Mouse (Mus musculus): ENCODE measurements around the gene 4930544D05Rik. TPM values are rescaled to one million over a fixed set of nuclear protein-coding genes. Genes with fewer than 3 reads are reported as not detected.

Gene 4930544D05Rik
- polyA plus RNA-seq, 1 experiment from 2014 or later, result not detected

GRCm38 (mm10) chr11:70606717-70607116 is 8.9 kb upstream of the 4930544D05Rik start:
- ATAC-seq (ENCODE audit: low FRiP score, low TSS enrichment), result no peak
- no peak overlapping the region for H3K4me3 ChIP-seq (ENCODE audit: low read depth, low read length)
- no peaks in the 10 kb centered on the region for H3K4me1 ChIP-seq (replicated peaks; ENCODE audit: control insufficient read depth, insufficient read depth)
- H3K9me3 ChIP-seq (ENCODE audit: control insufficient read depth, low read length), result no peaks in the 10 kb centered on the region
- no peaks in the 10 kb centered on the region for H3K27me3 ChIP-seq (ENCODE audit: control insufficient read depth, insufficient read depth, low read length)
- no peak overlapping the region for H3K9ac ChIP-seq (ENCODE audit: low read length)
- 68% methylated on average over 12 of the region's 12 CpGs for WGBS
- no peak overlapping the region for H3K4me2 ChIP-seq (replicated peaks; ENCODE audit: low read depth)
- peaks cover 38% of the 10 kb centered on the region for H3K36me3 ChIP-seq (ENCODE audit: control insufficient read depth, insufficient read depth, low read length)
- H3K27ac ChIP-seq (replicated peaks), result no peak overlapping the region
- no peak for TF ChIP-seq EP300 (optimal IDR thresholded peaks at IDR 0.05)
- TF ChIP-seq CTCF (IDR thresholded peaks at IDR 0.05; ENCODE audit: low read depth), result no peak
- no peak for DNase-seq (ENCODE audit: low spot score)

DNA sequence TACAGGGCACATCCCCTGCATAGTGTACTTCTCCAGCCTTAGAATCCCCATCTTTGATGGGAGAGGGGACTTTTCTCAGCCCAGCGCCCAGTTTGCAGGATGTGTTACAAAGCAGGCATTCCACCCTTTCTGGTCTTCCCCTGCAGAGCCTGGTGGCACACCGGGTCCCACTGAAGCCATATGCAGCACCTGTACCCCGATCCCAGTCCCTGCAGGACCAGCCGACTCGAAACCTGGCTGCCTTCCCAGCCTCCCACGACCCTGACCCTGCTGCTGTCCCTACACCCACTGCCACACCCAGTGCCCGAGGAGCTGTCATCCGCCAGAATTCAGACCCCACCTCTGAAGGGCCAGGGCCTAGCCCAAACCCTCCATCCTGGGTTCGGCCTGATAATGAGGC is 8.0 kb upstream of the 4930544D05Rik start:
- Histone ChIP-seq H3K9ac (ENCODE audit: low read length) (no peak overlapping the region), H3K4me3 (ENCODE audit: low read depth, low read length) (no peak overlapping the region), H3K4me2 (replicated peaks; ENCODE audit: low read depth) (no peak overlapping the region), H3K9me3 (ENCODE audit: control insufficient read depth, low read length) (no peaks in the 10 kb centered on the region), H3K4me1 (replicated peaks; ENCODE audit: control insufficient read depth, insufficient read depth) (no peaks in the 10 kb centered on the region), H3K27ac (replicated peaks) (no peak overlapping the region), H3K27me3 (ENCODE audit: control insufficient read depth, insufficient read depth, low read length) (no peaks in the 10 kb centered on the region), H3K36me3 (ENCODE audit: control insufficient read depth, insufficient read depth, low read length) (peaks cover 34% of the 10 kb centered on the region)
- ATAC-seq (ENCODE audit: low FRiP score, low TSS enrichment) (no peak), DNase-seq (ENCODE audit: low spot score) (no peak)
- WGBS, result 79% methylated on average over 9 of the region's 9 CpGs
- TF ChIP-seq EP300 (optimal IDR thresholded peaks at IDR 0.05) (no peak), CTCF (IDR thresholded peaks at IDR 0.05; ENCODE audit: low read depth) (no peak)

DNA sequence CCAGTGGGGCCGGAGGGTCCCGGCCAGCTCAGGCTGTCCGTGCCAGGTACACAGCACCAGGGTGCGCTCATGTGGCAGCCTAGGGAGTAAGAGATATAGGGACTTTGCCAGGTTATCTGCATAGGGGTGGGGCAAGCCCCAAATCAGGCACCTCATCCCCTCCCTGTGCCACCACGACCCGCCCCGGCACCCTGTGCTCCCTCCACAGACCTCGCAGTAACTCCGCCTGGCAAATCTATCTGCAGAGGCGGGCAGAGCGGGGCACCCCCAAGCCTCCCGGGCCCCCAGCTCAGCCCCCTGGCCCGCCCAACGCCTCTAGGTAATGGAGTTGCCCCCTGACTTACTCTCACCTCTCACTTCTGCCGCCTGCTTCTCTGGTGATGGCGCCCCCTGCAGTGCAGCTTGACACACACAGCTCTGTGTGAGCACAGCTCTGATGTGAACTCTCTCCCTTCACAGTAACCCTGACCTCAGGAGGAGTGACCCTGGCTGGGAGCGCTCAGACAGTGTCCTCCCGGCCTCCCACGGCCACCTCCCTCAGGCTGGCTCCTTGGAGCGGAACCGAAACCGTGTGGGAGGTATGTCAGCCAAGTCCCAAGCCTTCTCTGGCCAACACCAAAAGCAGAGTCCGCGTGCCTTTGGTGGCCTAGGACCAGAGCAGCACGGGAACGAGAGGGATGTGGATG is 7.1 kb upstream of the 4930544D05Rik start:
- TF ChIP-seq CTCF (IDR thresholded peaks at IDR 0.05; ENCODE audit: low read depth) (peak; percentile 64), EP300 (optimal IDR thresholded peaks at IDR 0.05) (no peak)
- 90% methylated on average over 25 of the region's 26 CpGs for WGBS
- Histone ChIP-seq H3K9ac (ENCODE audit: low read length) (no peak overlapping the region), H3K4me1 (replicated peaks; ENCODE audit: control insufficient read depth, insufficient read depth) (no peaks in the 10 kb centered on the region), H3K27me3 (ENCODE audit: control insufficient read depth, insufficient read depth, low read length) (no peaks in the 10 kb centered on the region), H3K36me3 (ENCODE audit: control insufficient read depth, insufficient read depth, low read length) (peaks cover 32% of the 10 kb centered on the region), H3K4me2 (replicated peaks; ENCODE audit: low read depth) (no peak overlapping the region), H3K9me3 (ENCODE audit: control insufficient read depth, low read length) (no peaks in the 10 kb centered on the region), H3K4me3 (ENCODE audit: low read depth, low read length) (no peak overlapping the region), H3K27ac (replicated peaks) (no peak overlapping the region)
- DNase-seq (ENCODE audit: low spot score) (peak; percentile 47), ATAC-seq (ENCODE audit: low FRiP score, low TSS enrichment) (no peak)

DNA sequence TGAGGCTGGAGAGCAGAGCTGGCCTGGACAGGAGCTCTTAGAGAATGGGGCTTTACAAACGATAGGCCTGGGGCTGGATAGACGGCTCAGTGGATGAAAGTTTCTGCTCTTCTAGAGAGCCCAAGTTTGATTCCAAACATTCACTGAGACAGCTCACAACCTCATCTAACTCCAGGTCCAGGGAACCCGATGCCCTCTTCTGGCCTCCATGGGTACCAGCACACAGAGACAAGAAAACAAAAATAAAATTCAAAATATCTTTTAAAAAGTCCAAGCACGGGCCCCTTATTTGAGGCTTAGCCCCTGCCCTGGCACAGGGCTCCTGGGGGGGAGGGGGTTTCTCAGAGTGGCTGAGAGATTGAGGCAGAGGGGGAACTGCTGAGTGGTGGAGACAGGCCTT is 4.9 kb upstream of the 4930544D05Rik start:
- ATAC-seq (ENCODE audit: low FRiP score, low TSS enrichment), result no peak
- no peaks in the 10 kb centered on the region for H3K9me3 ChIP-seq (ENCODE audit: control insufficient read depth, low read length)
- peaks cover 22% of the 10 kb centered on the region for H3K36me3 ChIP-seq (ENCODE audit: control insufficient read depth, insufficient read depth, low read length)
- no peak overlapping the region for H3K9ac ChIP-seq (ENCODE audit: low read length)
- H3K27ac ChIP-seq (replicated peaks), result no peak overlapping the region
- 84% methylated on average over 4 of the region's 4 CpGs for WGBS
- DNase-seq (ENCODE audit: low spot score), result no peak
- no peaks in the 10 kb centered on the region for H3K4me1 ChIP-seq (replicated peaks; ENCODE audit: control insufficient read depth, insufficient read depth)
- no peak overlapping the region for H3K4me2 ChIP-seq (replicated peaks; ENCODE audit: low read depth)
- H3K4me3 ChIP-seq (ENCODE audit: low read depth, low read length), result no peak overlapping the region
- TF ChIP-seq CTCF (IDR thresholded peaks at IDR 0.05; ENCODE audit: low read depth) (peak; percentile 53), EP300 (optimal IDR thresholded peaks at IDR 0.05) (no peak)
- H3K27me3 ChIP-seq (ENCODE audit: control insufficient read depth, insufficient read depth, low read length), result no peaks in the 10 kb centered on the region

GRCm38 (mm10) chr11:70612505-70612904 is 3.1 kb upstream of the 4930544D05Rik start:
- peaks cover 19% of the 10 kb centered on the region for H3K36me3 ChIP-seq (ENCODE audit: control insufficient read depth, insufficient read depth, low read length)
- ATAC-seq (ENCODE audit: low FRiP score, low TSS enrichment), result no peak
- no peaks in the 10 kb centered on the region for H3K4me1 ChIP-seq (replicated peaks; ENCODE audit: control insufficient read depth, insufficient read depth)
- H3K9ac ChIP-seq (ENCODE audit: low read length), result no peak overlapping the region
- H3K4me2 ChIP-seq (replicated peaks; ENCODE audit: low read depth), result no peak overlapping the region
- no peaks in the 10 kb centered on the region for H3K27me3 ChIP-seq (ENCODE audit: control insufficient read depth, insufficient read depth, low read length)
- no peak for DNase-seq (ENCODE audit: low spot score)
- no peak overlapping the region for H3K27ac ChIP-seq (replicated peaks)
- no peak overlapping the region for H3K4me3 ChIP-seq (ENCODE audit: low read depth, low read length)
- 73% methylated on average over 7 of the region's 7 CpGs for WGBS
- TF ChIP-seq CTCF (IDR thresholded peaks at IDR 0.05; ENCODE audit: low read depth), result peak; percentile 53
- TF ChIP-seq EP300 (optimal IDR thresholded peaks at IDR 0.05), result no peak
- no peaks in the 10 kb centered on the region for H3K9me3 ChIP-seq (ENCODE audit: control insufficient read depth, low read length)

DNA sequence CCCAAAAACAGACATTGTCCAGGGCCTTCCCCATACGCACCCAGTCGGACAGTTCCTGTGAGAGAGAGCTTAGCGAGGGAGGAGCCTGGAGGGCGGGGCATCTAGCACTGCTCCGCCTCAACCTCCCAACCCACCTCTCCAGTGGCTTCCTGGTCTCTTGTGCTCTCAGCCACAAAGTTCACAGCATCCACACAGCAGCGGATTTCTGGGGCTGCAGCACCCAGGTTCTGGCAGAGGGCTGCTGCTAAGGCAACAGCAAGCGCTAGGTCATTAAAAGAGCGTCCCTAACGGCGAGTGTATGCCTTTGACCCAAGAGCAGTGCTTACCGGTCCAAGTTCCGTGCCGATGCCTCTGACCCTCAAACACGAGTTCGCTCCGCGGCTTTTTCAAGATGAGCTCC is 574 bp upstream of the 4930544D05Rik start:
- peak overlapping the region; percentile 72 for H3K4me2 ChIP-seq (replicated peaks; ENCODE audit: low read depth)
- H3K36me3 ChIP-seq (ENCODE audit: control insufficient read depth, insufficient read depth, low read length), result peaks cover 3% of the 10 kb centered on the region
- TF ChIP-seq EP300 (optimal IDR thresholded peaks at IDR 0.05) (no peak), CTCF (IDR thresholded peaks at IDR 0.05; ENCODE audit: low read depth) (peak; percentile 31; the same call in 1 of the 2 replicates)
- no peaks in the 10 kb centered on the region for H3K27me3 ChIP-seq (ENCODE audit: control insufficient read depth, insufficient read depth, low read length)
- peak overlapping the region; percentile 56 for H3K9ac ChIP-seq (ENCODE audit: low read length)
- under 1% methylated on average over 17 of the region's 17 CpGs for WGBS
- H3K4me3 ChIP-seq (ENCODE audit: low read depth, low read length), result peak overlapping the region; percentile 41
- peak overlapping the region; percentile 67 for H3K27ac ChIP-seq (replicated peaks)
- H3K9me3 ChIP-seq (ENCODE audit: control insufficient read depth, low read length), result no peaks in the 10 kb centered on the region
- no peaks in the 10 kb centered on the region for H3K4me1 ChIP-seq (replicated peaks; ENCODE audit: control insufficient read depth, insufficient read depth)
- ATAC-seq (ENCODE audit: low FRiP score, low TSS enrichment) (peak; percentile 87), DNase-seq (ENCODE audit: low spot score) (peak; percentile 81)

Measured in stomach, postnatal 0 days (tissue).